Mouse (Mus musculus) layer of hippocampus, adult 6 months (tissue): ENCODE data around the gene Vmn1r45. TPM values are rescaled to one million over a fixed set of nuclear protein-coding genes. Genes with fewer than 3 reads are reported as not detected.

ENCODE experiments used
- long read RNA-seq, 2 experiments: library from polyadenylated mRNA; unstranded; transcript quantifications; one replicate each; pipeline ENCODE4 v2.0.0; 2019 to 2020
- polyA plus RNA-seq: library from polyadenylated mRNA; unstranded; fragments of <200 nt; fragmentation: Nextera tagmentation; gene quantifications from 2 replicates; pipeline ENCODE4 v1.2.3, GENCODE M21; 2021

The Vmn1r45 gene
- polyA plus RNA-seq, result not detected in 2 replicates
- long read RNA-seq, experiment 1, result 0 reads
- long read RNA-seq, experiment 2, result 0 reads

DNA sequence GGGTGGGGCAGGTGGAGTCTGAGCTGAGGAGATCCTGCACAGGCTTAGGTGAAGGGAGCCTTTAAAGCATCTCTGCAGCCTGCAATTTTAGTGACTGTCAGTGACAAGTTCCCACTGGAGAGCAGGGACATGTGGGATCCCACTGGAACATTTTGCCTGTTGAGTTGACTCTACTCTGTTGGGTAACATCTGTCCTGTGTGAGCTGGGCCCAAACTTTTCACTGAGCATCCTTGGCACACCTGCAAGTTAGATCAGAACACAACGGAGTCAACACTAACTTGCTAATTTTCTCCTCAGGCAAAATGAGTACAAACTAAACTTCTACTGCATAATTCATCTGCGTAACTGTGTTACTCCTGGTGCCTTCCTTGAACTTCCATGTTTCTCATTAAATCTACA lies at the start of gene Vmn1r45:
Gene Vmn1r45 (minus strand): TSS at position 101 of the 400 bp plus-strand sequence.

GRCm38 (mm10) chr6:89969013-89969412 lies 28.6 kb upstream of the Vmn1r45 start, which contains the start of gene Vmn1r46:
Gene Vmn1r46 (plus strand): TSS chr6:89969313.

GRCm38 (mm10) chr6:89883360-89883759 lies 57.0 kb downstream of the Vmn1r45 start, which contains the start of gene Vmn1r44:
Gene Vmn1r44 (plus strand): TSS chr6:89883660.

Other genes starting within 250 kb of the Vmn1r45 start
- not detected in 2 replicates for gene Vmn1r40, start 233.1 kb downstream of the Vmn1r45 start, polyA plus RNA-seq
- not detected in 2 replicates for gene Vmn1r41, start 199.8 kb downstream of the Vmn1r45 start, polyA plus RNA-seq
- gene Vmn1r42, start 64.2 kb downstream of the Vmn1r45 start, polyA plus RNA-seq, result not detected in 2 replicates
- gene Vmn1r43, start 64.2 kb downstream of the Vmn1r45 start, polyA plus RNA-seq, result not detected in 2 replicates
- gene Vmn1r44, start 56.9 kb downstream of the Vmn1r45 start, polyA plus RNA-seq, result not detected in 2 replicates
- not detected in 2 replicates for gene Vmn1r46, start 28.7 kb upstream of the Vmn1r45 start, polyA plus RNA-seq
- gene Vmn1r47, start 75.5 kb upstream of the Vmn1r45 start, polyA plus RNA-seq, result not detected in 2 replicates
- not detected in 2 replicates for gene Vmn1r48, start 96.2 kb upstream of the Vmn1r45 start, polyA plus RNA-seq
- not detected in 2 replicates for gene Vmn1r49, start 137.9 kb upstream of the Vmn1r45 start, polyA plus RNA-seq
- gene Vmn1r50, start 160.8 kb upstream of the Vmn1r45 start, polyA plus RNA-seq, result not detected in 2 replicates
- gene Vmn1r51, start 182.0 kb upstream of the Vmn1r45 start, polyA plus RNA-seq, result not detected in 2 replicates
- not detected in 2 replicates for gene Vmn1r52, start 234.2 kb upstream of the Vmn1r45 start, polyA plus RNA-seq